Mouse (Mus musculus) ovary, postnatal 36 days (tissue): Measurements from ENCODE around the gene Ttc16.

ENCODE experiments used
- DNase-seq: peaks from one replicate; pipeline ENCODE4 v3.0.0; 2022; ENCODE audit warnings: low spot score, mixed read lengths

The Ttc16 gene

GRCm38 (mm10) chr2:32718761-32719160 lies 56.7 kb downstream of the Ttc16 start:
- no peak for DNase-seq

GRCm38 (mm10) chr2:32714987-32715425 lies 60.4 kb downstream of the Ttc16 start:
- no peak for DNase-seq

GRCm38 (mm10) chr2:32714117-32714986 lies 61.1 kb downstream of the Ttc16 start:
- no peak for DNase-seq

- DNase-seq, result peak; percentile 93
Observed at GRCm38 (mm10) chr2:32712934-32713817, 62.3 kb downstream of the Ttc16 start, which contains the start of gene Cdk9. Gene Cdk9 (minus strand): TSS chr2:32713076.

GRCm38 (mm10) chr2:32712586-32712933 lies 62.9 kb downstream of the Ttc16 start:
- peak; percentile 95 for DNase-seq

- DNase-seq, result peak; percentile 71
Observed at GRCm38 (mm10) chr2:32712108-32712551, 63.3 kb downstream of the Ttc16 start.

GRCm38 (mm10) chr2:32711301-32712056 lies 64.0 kb downstream of the Ttc16 start:
- no peak for DNase-seq

- no peak for DNase-seq
Observed at GRCm38 (mm10) chr2:32710425-32710824, 65.0 kb downstream of the Ttc16 start.

GRCm38 (mm10) chr2:32709521-32710137 lies 65.8 kb downstream of the Ttc16 start:
- no peak for DNase-seq

- no peak for DNase-seq
Observed at GRCm38 (mm10) chr2:32708643-32709042, 66.8 kb downstream of the Ttc16 start.
